Mouse (Mus musculus) brain, embryonic 14.5 days (tissue): ENCODE data around the gene Ppp6r3. TPM values are rescaled to one million over a fixed set of nuclear protein-coding genes. Genes with fewer than 3 reads are reported as not detected.

Experiments
- DNase-seq: peaks from one replicate; pipeline ENCODE4 v3.0.0-alpha.2; 2011; ENCODE audit warnings: low read depth
- CTCF ChIP-seq: fragments of 200-500 bp; IDR thresholded peaks from 2 replicates; pipeline ENCODE4 v1.5.1; 2012; ENCODE audit warnings: inconsistent platforms, mild to moderate bottlenecking, moderate library complexity, borderline replicate concordance; ENCODE audit not compliant: insufficient read depth, insufficient read length; ENCODE audit errors: extremely low read depth
- POLR2A ChIP-seq: fragments of 200-500 bp; IDR thresholded peaks from 2 replicates; pipeline ENCODE4 v1.6.1; 2012; ENCODE audit warnings: mild to moderate bottlenecking, inconsistent platforms, borderline replicate concordance; ENCODE audit not compliant: poor library complexity, insufficient read depth, insufficient read length, severe bottlenecking; ENCODE audit errors: extremely low read depth
- polyA plus RNA-seq: library from polyadenylated mRNA; depleted of rRNA; stranded (reverse); fragments of >200 nt; gene quantifications from 2 replicates; pipeline ENCODE4 v1.2.3, GENCODE M21; 2012; rRNA removed

Ppp6r3 gene
- polyA plus RNA-seq = 104 and 118 TPM in 2 replicates

DNA sequence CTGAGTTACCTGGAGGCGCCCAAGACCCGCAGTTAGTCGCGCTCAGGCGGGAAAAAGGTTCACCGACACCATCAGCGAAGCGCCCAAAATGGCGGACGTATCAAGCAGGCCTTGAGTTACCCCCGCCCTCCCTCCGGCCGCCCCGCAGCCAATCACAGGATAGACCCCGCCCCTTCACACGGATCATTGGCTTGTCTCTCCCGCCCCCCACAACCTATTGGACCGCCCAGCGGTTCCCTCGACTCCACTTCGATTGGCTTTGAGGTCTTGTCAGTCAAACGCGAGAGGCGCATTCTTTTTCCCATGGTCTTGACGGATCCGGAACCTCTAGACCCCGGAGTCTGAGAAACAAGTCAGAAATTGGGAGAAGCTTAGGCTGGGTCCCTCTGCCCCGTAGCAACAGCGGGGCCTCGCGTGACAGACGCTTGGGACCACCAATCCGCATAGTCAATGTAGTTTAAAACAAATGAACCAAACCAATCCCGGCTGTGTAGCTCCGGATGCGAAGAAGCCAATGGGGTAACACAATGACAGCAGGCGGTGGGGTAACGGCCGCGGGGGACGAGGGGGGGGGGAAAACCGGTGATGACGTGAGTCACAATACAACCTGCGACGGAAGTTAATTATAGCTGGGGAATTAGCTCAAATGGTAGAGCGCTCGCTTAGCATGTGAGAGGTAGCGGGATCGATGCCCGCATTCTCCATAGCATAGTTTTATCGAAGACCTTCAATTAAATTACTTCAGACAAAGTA is at the start of gene Ppp6r3:
Gene Ppp6r3, minus strand, starts transcription at position 118 of the 753 bp plus-strand sequence.
- DNase-seq = peak; percentile 100
- TF ChIP-seq CTCF = no peak
- peak; percentile 52; the same call in 1 of the 2 replicates for TF ChIP-seq POLR2A

- no peak for TF ChIP-seq CTCF
- TF ChIP-seq POLR2A = no peak
- no peak for DNase-seq
Observed at GRCm38 (mm10) chr19:3625111-3625510, 49.6 kb upstream of the Ppp6r3 start.

DNA sequence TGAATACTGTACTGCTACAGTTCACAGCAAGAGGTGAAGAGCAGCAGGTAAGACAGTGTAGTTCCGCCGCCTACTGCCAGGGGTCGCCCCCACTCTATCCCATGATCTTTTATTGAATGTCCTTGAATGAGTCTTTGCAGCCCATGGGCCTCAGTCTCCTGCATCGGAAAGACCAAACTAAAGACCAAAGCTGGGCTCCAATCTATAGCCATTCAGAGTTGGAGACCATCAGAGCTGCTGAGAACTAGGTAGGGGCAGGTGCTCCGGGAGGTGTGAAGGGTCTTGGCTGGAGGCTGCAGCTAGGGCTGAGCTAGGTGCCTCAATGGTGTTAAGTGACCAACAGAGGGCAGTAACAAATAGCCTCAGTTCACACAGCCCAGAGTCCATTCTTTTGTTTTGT is 48.3 kb upstream of the Ppp6r3 start:
- DNase-seq = peak; percentile 53

GRCm38 (mm10) chr19:3623294-3623693 is 47.7 kb upstream of the Ppp6r3 start:
- TF ChIP-seq CTCF (no peak), POLR2A (no peak)
- no peak for DNase-seq

More for the DNA sequence above, 48.3 kb upstream of the Ppp6r3 start:
- TF ChIP-seq CTCF (peak; percentile 68), POLR2A (no peak)

- no peak for DNase-seq
- TF ChIP-seq POLR2A (no peak), CTCF (no peak)
Observed at GRCm38 (mm10) chr19:3620871-3621270, 45.3 kb upstream of the Ppp6r3 start.

DNA sequence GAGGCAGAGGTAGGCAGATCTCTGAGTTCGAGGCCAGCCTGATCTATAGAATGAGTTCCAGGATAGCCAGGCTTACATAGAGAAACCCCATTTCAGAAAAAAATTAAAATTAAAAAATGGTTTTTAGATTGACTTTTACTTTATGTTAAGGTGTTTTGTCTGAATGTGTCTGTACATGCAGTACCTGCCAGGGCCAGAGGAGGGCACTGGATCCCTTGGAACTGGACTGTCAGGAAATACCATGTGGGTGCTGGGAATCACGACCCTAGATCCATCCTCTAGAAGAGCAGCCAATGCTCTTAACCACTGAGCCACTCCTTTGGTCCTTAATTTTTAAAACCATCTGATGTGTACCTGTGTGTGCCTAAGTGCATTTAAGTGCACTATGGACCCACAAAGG is 43.8 kb upstream of the Ppp6r3 start:
- TF ChIP-seq CTCF = peak; percentile 46; the same call in 1 of the 2 replicates
- no peak for TF ChIP-seq POLR2A
- DNase-seq = no peak

DNA sequence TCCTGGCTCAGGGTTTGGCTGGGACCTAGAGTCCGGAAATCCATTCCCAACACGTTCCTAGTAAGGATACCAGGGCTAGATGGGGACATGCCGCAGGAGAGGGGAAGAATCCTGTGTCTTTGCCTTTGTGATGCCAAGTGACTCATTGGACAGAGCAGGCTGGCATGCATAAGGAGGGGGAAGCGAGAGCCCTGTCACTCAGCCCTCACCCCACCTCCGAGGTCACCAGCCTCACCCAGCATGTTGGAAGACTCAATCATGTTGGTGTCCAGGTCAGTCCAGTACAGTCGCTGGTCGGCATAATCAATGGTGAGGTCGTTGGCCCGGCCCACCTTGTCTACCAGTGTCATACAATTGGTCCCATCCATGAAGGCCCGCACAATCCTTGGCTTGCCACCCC is 38.4 kb upstream of the Ppp6r3 start:
- TF ChIP-seq CTCF = no peak
- TF ChIP-seq POLR2A = no peak
- no peak for DNase-seq

DNA sequence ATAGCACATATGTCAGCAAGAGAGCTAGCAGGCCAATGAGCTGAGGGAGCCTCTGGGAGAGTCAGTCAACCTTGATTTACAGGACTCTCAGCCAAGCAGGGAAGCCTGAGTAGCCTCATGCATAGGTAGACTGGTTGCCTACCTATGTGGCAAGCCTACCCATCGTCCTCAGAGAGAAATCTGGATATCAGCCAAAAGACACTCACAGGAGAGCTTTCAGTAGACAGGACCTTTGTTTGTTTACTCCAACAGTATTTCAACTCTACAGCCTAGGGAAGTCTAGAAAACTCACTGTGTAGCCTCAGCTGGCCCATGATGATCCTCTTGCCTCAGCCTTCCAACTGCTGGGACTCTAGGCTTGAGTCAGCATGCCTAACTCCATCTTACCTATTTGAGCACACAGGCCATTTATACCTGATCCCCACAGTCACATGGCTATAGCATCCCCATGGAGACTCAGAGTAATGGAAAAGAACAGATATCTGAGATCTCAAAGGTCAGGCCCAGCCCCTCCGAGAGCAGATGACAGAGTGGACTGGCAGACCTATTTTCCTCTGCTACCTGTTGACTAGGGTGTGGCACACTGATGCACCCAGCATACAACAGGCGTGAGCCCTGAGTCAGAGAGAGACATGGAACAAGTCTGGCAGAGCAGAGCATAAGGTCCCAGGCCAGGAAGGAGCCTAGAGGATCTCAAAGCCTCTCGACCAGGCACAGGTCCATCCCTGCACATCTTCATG is 37.2 kb upstream of the Ppp6r3 start:
- TF ChIP-seq POLR2A (no peak), CTCF (no peak)
- DNase-seq = no peak

GRCm38 (mm10) chr19:3611730-3612129 is 36.2 kb upstream of the Ppp6r3 start:
- no peak for DNase-seq
- TF ChIP-seq POLR2A (no peak), CTCF (no peak)

- TF ChIP-seq POLR2A (no peak), CTCF (no peak)
- DNase-seq = peak; percentile 32
Observed at GRCm38 (mm10) chr19:3610886-3611285, 35.3 kb upstream of the Ppp6r3 start.

- TF ChIP-seq POLR2A = no peak
- TF ChIP-seq CTCF = no peak
- no peak for DNase-seq
Observed at GRCm38 (mm10) chr19:3609826-3610225, 34.3 kb upstream of the Ppp6r3 start.

DNA sequence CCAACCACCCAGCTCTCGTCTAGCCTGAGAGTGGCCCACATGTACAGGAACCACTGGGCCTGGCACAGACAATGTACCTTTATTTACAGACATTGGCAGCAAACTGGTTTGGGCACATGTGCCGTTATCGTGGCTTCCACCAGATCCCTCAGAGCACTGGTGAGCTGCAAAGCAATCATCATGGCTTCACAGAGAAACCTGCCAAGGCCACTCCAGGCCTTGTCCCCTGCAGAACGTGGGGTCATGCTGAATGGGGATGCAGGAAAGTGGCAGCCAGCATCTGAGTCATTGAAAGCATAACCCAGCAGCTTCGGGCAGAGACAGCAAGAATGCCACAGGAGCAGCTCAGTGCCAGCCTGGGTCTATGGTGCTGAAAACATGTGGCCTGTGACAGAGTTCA is 18.8 kb upstream of the Ppp6r3 start:
- DNase-seq = no peak
- TF ChIP-seq POLR2A (no peak), CTCF (no peak)
